Mouse (Mus musculus) heart, adult 2 months (tissue): ENCODE data around the gene Fgf8. TPM values are rescaled to one million over a fixed set of nuclear protein-coding genes. Genes with fewer than 3 reads are reported as not detected.

Experiments used
- DNase-seq, 2 experiments: peaks; one replicate each; pipeline ENCODE4 v3.0.0; 2021
- H3K27ac ChIP-seq: fragments of 200-600 bp; 2 replicates; pipeline ENCODE4 v1.8.1; 2022
- H3K27me3 ChIP-seq: fragments of 200-500 bp; 2 replicates; pipeline ENCODE4 v1.6.1; 2012; ENCODE audit warnings: mild to moderate bottlenecking, low read length, inconsistent platforms, mixed read lengths; ENCODE audit not compliant: control insufficient read depth, insufficient read depth
- H3K36me3 ChIP-seq: fragments of 200-500 bp; 2 replicates; pipeline ENCODE4 v1.6.1; 2012; ENCODE audit warnings: low read length, inconsistent platforms; ENCODE audit not compliant: control insufficient read depth, insufficient read depth
- H3K4me1 ChIP-seq: fragments of 200-500 bp; 2 replicates; pipeline ENCODE4 v1.6.1; 2011; ENCODE audit warnings: low read length; ENCODE audit not compliant: control insufficient read depth, insufficient read depth
- H3K4me3 ChIP-seq: fragments of 200-600 bp; 2 replicates; pipeline ENCODE4 v1.8.1; 2022
- H3K79me2 ChIP-seq: fragments of 200-500 bp; replicated peaks from 2 replicates; pipeline ENCODE4 v1.6.1; 2012; ENCODE audit warnings: mild to moderate bottlenecking, inconsistent platforms, low read length, moderate library complexity, mixed read lengths; ENCODE audit not compliant: control insufficient read depth, insufficient read depth
- H3K9ac ChIP-seq: fragments of 200-500 bp; 2 replicates; pipeline ENCODE4 v1.6.1; 2012; ENCODE audit warnings: low read depth, mild to moderate bottlenecking, control low read depth, inconsistent platforms, low read length, mixed read lengths
- CTCF ChIP-seq: fragments of 200-600 bp; IDR thresholded peaks from 2 replicates; pipeline ENCODE4 v1.8.1; 2022; ENCODE audit warnings: antibody characterized with exemption, mild to moderate bottlenecking, moderate library complexity
- EP300 ChIP-seq: fragments of 200-500 bp; IDR thresholded peaks from 2 replicates; pipeline ENCODE4 v1.6.1; 2011; ENCODE audit warnings: low read depth, low read length, control low read depth; ENCODE audit not compliant: insufficient read depth
- POLR2A ChIP-seq: fragments of 200-500 bp; IDR thresholded peaks from 2 replicates; pipeline ENCODE4 v1.6.1; 2011; ENCODE audit warnings: mild to moderate bottlenecking, low read depth, low read length, control low read depth; ENCODE audit not compliant: insufficient read depth
- WGBS: fragments of 180-500 bp; shearing (Covaris S2); methylation state at CpG from one replicate; pipeline ENCODE4 v1.1.7; 2018; 5-methylcytosine and 5-hydroxymethylcytosine counted together
- intact Hi-C: fragments of 180-260 bp; cut with DNase I; formaldehyde crosslinking; loops from one replicate; pipeline ENCODE4 v1.15.1; 2025
- polyA plus RNA-seq: library from polyadenylated mRNA; depleted of rRNA; stranded (reverse); fragments of >200 nt; gene quantifications from 2 replicates; pipeline ENCODE4 v1.2.3, GENCODE M21; 2012; rRNA removed
- total RNA-seq, 2 experiments: library from RNA; stranded (reverse); gene quantifications; 2 replicates each; pipeline ENCODE4 v1.2.3; 2021

Fgf8 gene
- total and polyA plus RNA-seq, 3 experiments: not detected

- H3K27me3 ChIP-seq: no peaks in the 10 kb centered on the region
- H3K4me3 ChIP-seq: no peak overlapping the region
- TF ChIP-seq CTCF (no peak), EP300 (no peak), POLR2A (no peak)
- WGBS: 68% methylated on average over 4 of the region's 4 CpGs
- H3K27ac ChIP-seq: no peak overlapping the region
- H3K36me3 ChIP-seq: no peaks in the 10 kb centered on the region
- no peaks in the 10 kb centered on the region for H3K4me1 ChIP-seq
- intact Hi-C loops: no loop called here
- no peak for DNase-seq
- no peak overlapping the region for H3K9ac ChIP-seq
- no peaks in the 10 kb centered on the region for H3K79me2 ChIP-seq
Observed at GRCm38 (mm10) chr19:45687001-45687400, 55.7 kb downstream of the Fgf8 start.

Other genes starting within 250 kb of the Fgf8 start
- 1 to 10 TPM; 9.7 to 9.8 TPM for gene Poll, start 182.4 kb downstream of the Fgf8 start, total RNA-seq
- 9.5 and 10.7 TPM in 2 replicates for gene Poll, start 182.4 kb downstream of the Fgf8 start, polyA plus RNA-seq
- 10 to 100 TPM; 22.1 to 22.4 TPM for gene Gm17018, start 182.3 kb downstream of the Fgf8 start, total RNA-seq
- 6.1 and 10.2 TPM in 2 replicates for gene Gm17018, start 182.3 kb downstream of the Fgf8 start, polyA plus RNA-seq
- 10 to 100 TPM; 28.1 to 31.2 TPM for gene Fbxw4, start 82.6 kb downstream of the Fgf8 start, total RNA-seq
- 61.5 and 73.0 TPM in 2 replicates for gene Fbxw4, start 82.6 kb downstream of the Fgf8 start, polyA plus RNA-seq
- gene Npm3, start 6.7 kb upstream of the Fgf8 start, total RNA-seq: 10 to 100 TPM; 15.6 to 15.7 TPM
- 25.2 and 28.0 TPM in 2 replicates for gene Npm3, start 6.7 kb upstream of the Fgf8 start, polyA plus RNA-seq
- gene Mgea5, start 40.9 kb upstream of the Fgf8 start, total RNA-seq: 10 to 100 TPM; 70.8 to 81.9 TPM
- gene Mgea5, start 40.9 kb upstream of the Fgf8 start, polyA plus RNA-seq: 22.4 and 49.3 TPM in 2 replicates
- gene Kcnip2, start 73.1 kb upstream of the Fgf8 start, total RNA-seq: 100 to 1,000 TPM; 174 to 203 TPM
- gene Kcnip2, start 73.1 kb upstream of the Fgf8 start, polyA plus RNA-seq: 216 and 276 TPM in 2 replicates